Mouse (Mus musculus) lung, embryonic 14.5 days (tissue): Measurements from ENCODE around the gene Krt42. TPM values are rescaled to one million over a fixed set of nuclear protein-coding genes. Genes with fewer than 3 reads are reported as not detected.
"Not testable (repeated sequence)": the region's sequence is repeated elsewhere in the genome, so short reads cannot be mapped to it uniquely, and the experiment has no call there.

Experiments
- ATAC-seq: fragments of 200-750 bp; cut with Nextera tagmentation; 2 replicates; pipeline ENCODE4 v1.8.0; 2017; ENCODE audit warnings: mild to moderate bottlenecking, moderate TSS enrichment, moderate library complexity; ENCODE audit not compliant: insufficient read depth
- DNase-seq: peaks from one replicate; pipeline ENCODE4 v3.0.0-alpha.2; 2015
- H3K27ac ChIP-seq: fragments of 300-500 bp; sonication (generic); 2 replicates; pipeline ENCODE4 v1.5.1; 2014; ENCODE audit warnings: low read depth, mild to moderate bottlenecking, moderate library complexity
- H3K27me3 ChIP-seq: fragments of 300-500 bp; sonication (generic); 2 replicates; pipeline ENCODE4 v1.6.1; 2014; ENCODE audit warnings: low read length, control low read depth; ENCODE audit not compliant: insufficient read depth
- H3K36me3 ChIP-seq: fragments of 300-500 bp; sonication (generic); 2 replicates; pipeline ENCODE4 v1.6.1; 2014; ENCODE audit warnings: control low read depth; ENCODE audit not compliant: insufficient read depth
- H3K4me1 ChIP-seq: fragments of 300-500 bp; sonication (generic); 2 replicates; pipeline ENCODE4 v1.6.1; 2014; ENCODE audit warnings: antibody characterized with exemption, control low read depth; ENCODE audit not compliant: insufficient read depth
- H3K4me2 ChIP-seq: fragments of 300-500 bp; sonication (generic); 2 replicates; pipeline ENCODE4 v1.6.1; 2014; ENCODE audit warnings: mild to moderate bottlenecking
- H3K4me3 ChIP-seq: fragments of 300-500 bp; sonication (generic); 2 replicates; pipeline ENCODE4 v1.5.1; 2014; ENCODE audit warnings: low read depth, low read length
- H3K9ac ChIP-seq: fragments of 300-500 bp; sonication (generic); 2 replicates; pipeline ENCODE4 v1.6.1; 2014
- H3K9me3 ChIP-seq: fragments of 300-500 bp; sonication (generic); 2 replicates; pipeline ENCODE4 v1.6.1; 2016; ENCODE audit warnings: low read depth, low read length, control low read depth
- CTCF ChIP-seq: IDR thresholded peaks from 2 replicates; pipeline ENCODE4 v1.5.1; 2016; ENCODE audit warnings: antibody characterized with exemption, low read depth
- WGBS: fragments of 180-500 bp; shearing (Covaris S2); extraction: QIAGEN DNeasy Blood & Tissue Kit; methylation state at CpG from one replicate; pipeline ENCODE4 v1.1.7; 2014; 5-methylcytosine and 5-hydroxymethylcytosine counted together
- polyA plus RNA-seq: library from polyadenylated mRNA; unstranded; fragments of >200 nt; fragmentation: Nextera tagmentation; extraction: Ambion mirVana; gene quantifications from 2 replicates; pipeline ENCODE4 v1.2.1, GENCODE M21; 2014

Krt42 gene
- polyA plus RNA-seq, 1 experiment from 2014 or later: not detected

DNA sequence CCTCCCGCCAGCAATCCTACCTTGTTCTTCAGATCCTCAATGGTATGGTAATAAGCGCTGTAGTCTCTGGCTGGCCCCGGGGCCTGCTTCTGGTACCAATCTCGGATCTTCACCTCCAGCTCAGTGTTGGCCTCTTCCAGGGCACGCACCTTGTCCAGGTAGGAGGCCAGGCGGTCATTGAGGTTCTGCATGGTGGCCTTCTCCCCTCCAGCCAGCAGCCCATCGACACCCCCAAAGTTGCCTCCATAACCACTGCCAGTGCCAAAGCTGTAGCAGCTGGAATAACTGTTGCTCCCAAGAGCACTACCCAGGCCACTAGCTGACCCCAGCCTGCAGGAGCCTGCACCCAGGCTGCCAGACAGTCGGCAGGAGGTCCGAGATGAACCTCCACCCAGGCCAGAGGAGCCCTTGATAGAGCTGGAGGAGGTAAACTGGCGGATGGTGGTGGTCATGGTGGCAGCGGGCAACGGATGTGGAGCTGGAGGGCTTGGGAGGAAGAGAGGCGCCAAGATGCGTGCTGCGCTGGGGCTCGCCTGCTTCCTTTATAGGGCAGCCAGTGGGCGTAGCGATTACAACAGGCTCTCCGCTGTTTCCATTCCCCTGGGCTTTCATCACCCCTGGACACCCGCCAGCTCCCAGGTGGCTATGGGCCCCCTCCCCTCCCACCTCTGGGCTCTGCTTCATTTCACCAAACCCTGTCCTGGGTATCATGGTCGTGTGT lies 9.0 kb downstream of the Krt42 start, which contains the start of gene Krt17:
Gene Krt17, minus strand, starts transcription at position 516 of the 721 bp plus-strand sequence.
- H3K4me3 ChIP-seq: no peak within 1 kb of the TSS
- no peak within 1 kb of the TSS for H3K27ac ChIP-seq
- H3K4me1 ChIP-seq: no peaks in the 10 kb centered on the region
- no peaks in the 10 kb centered on the region for H3K9me3 ChIP-seq
- no peak within 1 kb of the TSS for H3K9ac ChIP-seq
- DNase-seq (peak; percentile 11), ATAC-seq (no peak)
- no peak within 1 kb of the TSS for H3K4me2 ChIP-seq
- H3K27me3 ChIP-seq: no peaks in the 10 kb centered on the region
- H3K36me3 ChIP-seq: no peaks in the 10 kb centered on the region
- TF ChIP-seq CTCF: no peak
- 74% methylated on average over 21 of the region's 21 CpGs for WGBS

DNA sequence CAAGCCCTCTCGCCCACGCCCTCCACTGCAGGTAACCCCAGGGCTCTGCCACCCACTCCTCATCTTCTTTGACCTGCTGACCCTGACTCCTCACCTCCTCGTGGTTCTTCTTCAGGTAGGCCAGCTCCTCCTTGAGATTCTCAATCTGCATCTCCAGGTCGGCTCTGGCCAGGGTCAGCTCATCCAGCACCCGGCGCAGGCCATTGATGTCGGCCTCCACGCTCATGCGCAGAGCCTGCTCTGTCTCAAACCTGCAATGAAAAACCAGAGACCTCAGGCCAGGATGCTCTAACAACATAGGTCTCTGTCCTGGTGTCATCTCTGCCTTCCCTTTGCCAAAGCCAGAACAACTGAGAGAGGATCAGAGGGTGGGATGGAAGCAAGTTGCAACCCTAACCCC lies 10.6 kb downstream of the Krt42 start:
- Histone ChIP-seq H3K9ac (no peak overlapping the region), H3K4me1 (no peaks in the 10 kb centered on the region), H3K36me3 (no peaks in the 10 kb centered on the region), H3K4me3 (no peak overlapping the region), H3K27me3 (no peaks in the 10 kb centered on the region), H3K4me2 (no peak overlapping the region), H3K9me3 (no peaks in the 10 kb centered on the region), H3K27ac (no peak overlapping the region)
- WGBS: 85% methylated on average over 9 of the region's 9 CpGs
- DNase-seq: no peak
- TF ChIP-seq CTCF: no peak
- no peak for ATAC-seq

DNA sequence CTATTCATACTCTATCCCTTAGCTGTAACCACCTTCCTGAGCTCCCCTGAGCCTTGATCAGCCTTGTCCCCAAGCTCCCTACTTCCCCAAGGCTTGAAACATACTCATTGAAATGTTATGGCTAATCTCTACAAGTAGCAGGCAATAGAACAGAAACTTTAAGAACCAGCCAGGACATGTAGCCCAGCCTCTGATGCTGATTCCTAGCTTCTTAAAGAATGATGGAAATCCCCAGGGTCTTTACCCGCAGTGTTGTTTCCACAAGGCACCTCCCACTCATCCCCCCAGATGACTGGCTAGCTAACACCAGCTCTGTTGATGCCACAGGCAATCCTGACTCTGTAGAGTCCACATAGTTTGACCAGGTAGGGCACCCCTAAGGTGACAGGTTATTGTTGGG lies 11.7 kb downstream of the Krt42 start:
- no peak for TF ChIP-seq CTCF
- Histone ChIP-seq H3K27me3 (no peaks in the 10 kb centered on the region), H3K4me1 (no peaks in the 10 kb centered on the region), H3K9ac (no peak overlapping the region), H3K9me3 (no peaks in the 10 kb centered on the region), H3K27ac (no peak overlapping the region), H3K4me3 (no peak overlapping the region), H3K36me3 (no peaks in the 10 kb centered on the region), H3K4me2 (no peak overlapping the region)
- WGBS: 76% methylated on average over 1 of the region's 1 CpGs
- ATAC-seq (no peak), DNase-seq (no peak)

DNA sequence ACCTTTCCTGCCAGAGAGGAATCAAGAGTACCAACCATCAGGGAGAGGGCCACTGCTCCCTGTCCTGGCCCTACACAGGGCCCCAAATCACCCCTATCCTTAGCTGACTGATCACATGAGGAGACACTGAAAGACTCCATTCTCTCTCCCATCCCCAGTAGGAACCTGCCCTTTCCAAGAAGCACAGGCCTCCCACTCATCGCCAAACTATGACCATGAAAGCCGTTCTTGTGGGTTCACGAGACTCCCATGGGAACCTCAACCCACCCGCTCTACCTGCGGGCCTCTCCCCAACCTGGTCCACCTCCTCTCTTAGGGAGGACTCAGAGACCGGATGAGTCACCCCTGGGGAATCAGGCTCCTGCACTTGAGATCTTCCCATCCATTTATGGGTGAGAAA lies 14.2 kb downstream of the Krt42 start:
- Histone ChIP-seq H3K27me3 (no peaks in the 10 kb centered on the region), H3K4me3 (no peak overlapping the region), H3K9me3 (no peaks in the 10 kb centered on the region), H3K4me2 (no peak overlapping the region), H3K36me3 (no peaks in the 10 kb centered on the region), H3K9ac (no peak overlapping the region), H3K4me1 (no peaks in the 10 kb centered on the region), H3K27ac (no peak overlapping the region)
- no peak for TF ChIP-seq CTCF
- 90% methylated on average over 6 of the region's 6 CpGs for WGBS
- ATAC-seq: no peak
- DNase-seq: no peak

DNA sequence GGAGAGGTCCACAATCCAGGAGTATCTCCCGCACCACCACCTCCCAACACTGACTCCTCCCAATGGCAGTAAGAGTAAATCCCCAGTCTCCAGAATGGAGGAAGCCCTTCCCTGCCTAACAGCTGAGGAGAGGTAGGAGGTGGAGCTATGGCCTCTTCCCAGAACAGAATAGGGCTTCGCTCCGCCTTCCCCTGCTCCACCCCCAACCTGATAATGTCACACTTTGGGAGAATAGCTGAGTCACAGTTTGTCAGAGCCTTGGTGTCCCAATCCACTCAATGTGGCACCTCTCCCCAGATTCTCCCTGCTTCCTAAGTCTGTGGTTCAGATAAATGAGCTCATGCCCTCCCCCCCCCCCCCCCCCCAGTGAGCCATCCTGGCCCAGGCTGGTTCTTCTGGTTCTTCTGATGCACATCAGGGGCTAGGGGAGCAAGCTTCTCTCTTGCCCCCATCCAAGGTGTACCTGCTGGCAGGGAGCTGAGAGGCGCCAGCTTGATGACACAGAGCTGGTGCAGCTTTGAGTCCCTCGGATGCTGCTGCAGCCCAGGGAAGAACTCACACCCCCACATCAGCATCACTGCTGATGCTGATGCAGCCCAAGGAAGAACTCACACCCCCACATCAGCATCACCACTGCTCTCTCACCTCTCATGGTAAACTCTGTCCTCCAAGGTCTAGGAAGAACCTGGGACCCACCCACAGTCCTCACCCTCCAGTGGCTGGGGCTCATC lies 15.1 kb downstream of the Krt42 start:
- WGBS: 60% methylated on average over 5 of the region's 5 CpGs
- Histone ChIP-seq H3K9me3 (no peaks in the 10 kb centered on the region), H3K4me3 (no peak overlapping the region), H3K27ac (no peak overlapping the region), H3K4me1 (no peaks in the 10 kb centered on the region), H3K27me3 (no peaks in the 10 kb centered on the region), H3K4me2 (no peak overlapping the region), H3K9ac (no peak overlapping the region), H3K36me3 (no peaks in the 10 kb centered on the region)
- DNase-seq (no peak), ATAC-seq (no peak)
- TF ChIP-seq CTCF: no peak

DNA sequence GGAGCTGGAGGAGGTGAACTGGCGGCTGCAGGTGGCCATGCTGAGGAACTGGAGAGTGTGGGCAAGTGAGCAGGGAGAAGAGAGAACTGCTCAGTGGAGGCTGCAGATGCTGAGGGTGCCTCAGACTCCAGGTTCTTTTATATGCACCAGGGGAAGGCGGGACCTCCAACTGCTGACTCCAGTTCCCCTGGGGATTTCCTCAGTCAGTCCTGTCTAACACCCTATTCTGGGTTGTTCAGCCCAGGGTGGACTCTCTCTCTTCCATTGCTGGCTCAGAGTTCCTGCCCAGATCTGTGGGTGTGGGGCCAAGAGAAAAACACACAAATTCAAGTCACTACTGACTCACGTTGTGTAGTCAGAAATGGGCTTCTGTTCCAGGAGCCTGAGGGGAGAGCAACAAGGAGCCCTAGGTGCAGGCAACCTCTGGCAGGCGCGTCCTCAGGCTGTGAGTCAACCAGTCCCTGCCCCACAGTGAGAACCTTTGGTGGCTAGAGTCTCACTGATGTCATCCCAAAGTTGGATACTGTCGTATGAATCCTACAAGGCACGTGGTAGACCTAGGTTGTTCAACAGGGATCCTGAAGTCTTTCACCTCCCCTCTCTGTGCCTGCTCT lies 20.7 kb downstream of the Krt42 start, which contains the start of gene Krt16:
Gene Krt16, minus strand, starts transcription at position 51 of the 614 bp plus-strand sequence.
- WGBS: 72% methylated on average over 7 of the region's 7 CpGs
- no peaks in the 10 kb centered on the region for H3K9me3 ChIP-seq
- no peaks in the 10 kb centered on the region for H3K36me3 ChIP-seq
- no peaks in the 10 kb centered on the region for H3K4me1 ChIP-seq
- no peak within 1 kb of the TSS for H3K9ac ChIP-seq
- DNase-seq: no peak
- ATAC-seq: no peak
- H3K27ac ChIP-seq: no peak within 1 kb of the TSS
- no peaks in the 10 kb centered on the region for H3K27me3 ChIP-seq
- TF ChIP-seq CTCF: no peak
- no peak within 1 kb of the TSS for H3K4me3 ChIP-seq
- H3K4me2 ChIP-seq: no peak within 1 kb of the TSS

DNA sequence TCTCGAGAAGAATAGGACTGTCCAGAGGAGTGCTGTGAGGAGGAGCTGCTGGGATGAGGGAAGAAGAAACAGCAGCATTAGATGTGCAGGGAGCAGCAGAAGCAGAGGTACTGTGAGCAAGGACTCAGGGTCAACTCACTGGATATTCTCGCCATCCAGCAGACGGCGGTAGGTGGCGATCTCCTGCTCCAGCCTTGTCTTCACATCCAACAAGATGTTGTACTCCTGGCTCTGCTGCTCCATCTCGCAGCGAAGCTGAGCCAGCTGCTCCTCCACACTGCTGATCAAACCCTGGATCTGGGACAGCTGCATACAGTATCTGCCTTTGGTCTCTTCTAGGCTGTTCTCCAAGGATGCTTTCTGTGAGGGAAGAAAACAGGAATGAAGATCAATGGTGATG lies 23.2 kb downstream of the Krt42 start:
- not testable (repeated sequence) for H3K27me3 ChIP-seq, H3K9ac ChIP-seq, H3K4me1 ChIP-seq, H3K4me2 ChIP-seq, H3K9me3 ChIP-seq, ATAC-seq, DNase-seq, H3K36me3 ChIP-seq, H3K4me3 ChIP-seq, H3K27ac ChIP-seq
- WGBS: 66% methylated on average over 7 of the region's 7 CpGs

DNA sequence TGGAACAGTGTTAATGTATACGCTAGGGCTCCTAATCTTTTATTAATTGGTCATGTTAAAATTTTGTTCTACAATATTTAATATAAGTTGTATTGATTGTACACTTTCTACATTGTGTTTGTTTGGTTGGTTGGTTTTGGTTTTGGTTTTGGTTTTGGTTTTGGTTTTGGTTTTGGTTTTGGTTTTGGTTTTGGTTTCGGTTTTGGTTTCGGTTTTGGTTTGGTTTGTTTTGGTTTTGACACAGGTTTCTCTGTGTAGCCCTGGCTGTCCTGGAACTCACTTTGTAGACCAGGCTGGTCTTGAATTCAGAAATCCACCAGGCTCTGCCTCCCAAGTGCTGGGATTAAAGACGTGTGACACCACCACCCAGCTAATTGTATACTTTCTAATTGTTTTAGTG lies 29.4 kb downstream of the Krt42 start:
- H3K27ac ChIP-seq, H3K4me1 ChIP-seq, H3K9me3 ChIP-seq, DNase-seq, H3K4me3 ChIP-seq, ATAC-seq, H3K36me3 ChIP-seq, H3K27me3 ChIP-seq, H3K9ac ChIP-seq, H3K4me2 ChIP-seq: not testable (repeated sequence)
- 81% methylated on average over 4 of the region's 4 CpGs for WGBS
